Mouse (Mus musculus) spleen, postnatal 14 days (tissue): ENCODE results near the gene Sltm.
"Not testable (repeated sequence)": the region's sequence is repeated elsewhere in the genome, so short reads cannot be mapped to it uniquely, and the experiment has no call there.

Experiments used
- DNase-seq, 2 experiments: peaks; one replicate each; pipeline ENCODE4 v3.0.0; 2021 to 2022; ENCODE audit warnings: low spot score in 2 of 2

Sltm gene

DNA sequence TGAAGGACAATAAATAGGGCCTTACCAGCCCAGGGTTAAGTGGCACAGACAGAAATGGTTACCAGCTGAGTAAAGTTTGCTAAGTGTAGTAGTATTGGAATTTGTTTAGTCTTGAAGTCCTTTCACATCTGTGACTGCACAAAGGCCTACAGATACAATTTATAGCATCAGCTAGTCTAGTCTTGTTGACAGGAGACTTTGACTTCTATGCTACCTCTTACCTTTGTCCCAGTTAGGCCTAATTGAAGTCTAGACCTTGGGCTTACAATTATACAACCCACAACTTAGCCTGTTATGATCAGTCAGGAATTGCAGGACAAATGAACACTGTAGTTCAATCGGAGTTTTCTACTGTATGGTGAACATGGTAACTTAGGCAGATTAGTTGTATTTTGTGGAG is 9.0 kb downstream of the Sltm start:
- DNase-seq, result no peak

DNA sequence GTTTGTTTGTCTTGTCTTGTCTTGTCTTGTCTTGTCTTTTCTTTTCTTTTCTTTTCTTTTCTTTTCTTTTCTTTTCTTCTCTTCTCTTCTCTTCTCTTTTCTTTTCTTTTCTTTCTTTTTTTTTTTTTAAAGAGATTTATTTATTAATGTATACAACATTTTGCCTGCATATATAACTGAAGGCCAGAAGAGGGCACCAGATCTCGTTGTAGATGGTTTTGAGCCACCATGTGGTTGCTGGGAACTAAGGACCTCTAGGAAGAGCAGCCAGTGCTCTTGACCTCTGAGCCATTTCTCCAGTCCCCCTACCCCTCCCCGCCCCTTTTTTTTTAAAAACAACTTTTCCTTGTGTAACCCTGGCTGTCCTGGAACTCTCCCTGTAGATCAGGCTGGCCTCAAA is 9.7 kb downstream of the Sltm start:
- not testable (repeated sequence) for DNase-seq

DNA sequence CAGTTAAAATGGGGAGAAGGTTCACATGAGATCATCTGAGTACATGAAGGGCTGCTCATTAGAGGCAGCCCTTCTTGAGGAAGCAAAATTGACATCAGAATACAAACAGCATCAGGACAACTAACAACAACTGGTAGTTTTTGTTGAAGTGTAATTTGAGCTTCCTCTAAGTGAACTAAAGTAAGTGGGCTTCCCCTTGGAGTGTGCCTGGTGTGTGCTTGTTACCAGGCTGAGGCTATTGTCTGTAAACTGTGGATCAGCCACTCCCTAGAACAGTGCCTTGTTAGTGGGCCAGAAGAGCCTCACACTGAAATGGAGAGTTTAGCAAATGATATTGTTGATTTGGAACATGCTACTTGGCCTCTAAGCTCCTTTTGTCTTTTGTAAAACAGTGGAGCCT is 12.9 kb downstream of the Sltm start:
- DNase-seq, result no peak

DNA sequence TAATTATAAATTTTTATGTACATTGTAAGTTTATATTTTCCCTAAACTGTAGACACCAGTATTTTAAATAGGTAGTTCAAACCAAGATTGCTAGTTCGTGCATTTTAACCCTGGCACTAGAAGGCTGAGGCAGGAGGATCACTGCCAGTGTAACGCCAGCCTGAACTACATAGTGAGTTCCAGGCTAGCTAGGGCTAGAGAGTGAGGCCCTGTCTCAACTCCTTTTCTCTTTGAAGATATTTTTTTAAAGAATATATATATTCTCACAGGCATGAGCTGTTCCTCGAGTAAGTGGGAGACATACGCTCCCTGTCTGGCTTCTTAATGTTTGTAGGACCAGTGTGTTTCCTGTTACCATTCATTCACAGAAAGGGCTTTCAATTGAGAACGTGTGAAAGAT is 14.2 kb downstream of the Sltm start:
- no peak for DNase-seq

DNA sequence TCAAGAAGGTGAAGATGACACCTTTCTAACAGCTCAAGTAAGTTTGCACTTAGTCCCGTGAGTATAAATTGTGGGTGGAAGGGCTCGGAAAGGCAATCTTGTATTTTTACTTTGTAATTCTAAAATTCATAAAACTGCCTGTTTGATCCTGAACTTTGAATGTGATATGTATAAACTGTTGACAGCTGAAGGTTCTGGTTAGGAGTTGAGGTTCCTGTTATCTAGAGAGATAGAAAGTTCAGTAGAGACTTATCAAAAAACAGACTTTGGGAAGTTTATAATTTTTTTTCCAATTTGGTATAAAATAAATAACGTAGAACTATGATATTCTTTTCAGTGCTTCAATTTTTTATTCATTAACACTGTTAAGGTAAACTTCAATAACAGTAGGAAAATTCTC is 20.3 kb downstream of the Sltm start:
- DNase-seq, result no peak

DNA sequence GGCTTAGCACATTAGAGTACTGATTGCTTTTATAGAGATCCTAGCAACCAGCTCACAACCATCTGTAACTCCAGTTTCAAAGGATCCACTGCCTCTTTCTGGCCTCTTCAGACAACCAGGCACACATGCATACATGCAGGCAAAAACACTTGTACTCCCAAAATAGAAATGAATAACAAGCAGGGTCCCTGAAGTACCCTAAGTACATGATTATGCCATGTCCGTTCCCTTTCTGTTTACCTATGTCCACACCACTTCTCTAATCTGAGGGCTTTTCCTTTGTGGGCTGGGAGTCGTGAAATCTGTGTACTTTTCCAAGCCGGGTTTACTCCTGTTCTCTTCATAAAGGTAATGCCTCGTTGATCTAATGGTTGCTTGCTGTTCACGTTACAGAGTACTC is 25.1 kb downstream of the Sltm start:
- no peak for DNase-seq

DNA sequence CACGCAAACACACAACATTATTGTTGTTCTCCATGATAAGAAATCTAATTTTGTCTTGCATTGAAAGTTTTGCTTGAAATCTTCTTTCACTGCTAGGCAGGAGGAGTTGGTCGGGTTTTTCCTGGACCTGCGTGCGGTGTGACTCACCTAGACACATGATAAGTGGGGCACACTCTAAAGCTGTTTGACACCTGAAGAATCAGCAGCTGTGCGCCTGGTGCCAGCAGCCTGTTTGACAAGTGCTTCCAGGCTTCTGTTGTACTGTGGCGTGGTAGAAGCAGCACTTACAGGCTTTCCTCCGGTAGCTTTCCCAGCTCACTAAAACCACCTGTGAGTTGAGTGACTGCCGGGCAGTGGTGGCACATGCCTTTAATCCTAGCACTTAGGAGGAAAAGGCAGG is 27.8 kb downstream of the Sltm start:
- DNase-seq, result no peak

DNA sequence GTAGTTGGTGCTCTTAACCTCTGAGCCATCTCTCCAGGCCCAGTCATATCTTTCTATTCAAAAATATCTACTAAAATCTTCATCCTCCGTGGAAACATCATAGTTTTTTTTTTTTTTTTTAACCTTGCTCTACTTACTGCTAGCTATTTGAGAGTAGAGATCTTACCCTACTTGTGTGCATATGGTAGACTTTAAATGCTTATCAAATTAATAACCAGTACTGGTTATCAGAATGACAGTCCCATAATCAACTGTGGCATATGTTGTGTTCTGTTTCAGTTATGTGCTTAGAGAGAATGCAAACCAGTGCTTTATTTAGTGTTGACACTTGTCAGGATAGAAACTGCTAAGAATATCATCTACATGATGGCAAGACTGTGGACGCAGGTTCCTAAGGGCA is 35.6 kb downstream of the Sltm start:
- no peak for DNase-seq

DNA sequence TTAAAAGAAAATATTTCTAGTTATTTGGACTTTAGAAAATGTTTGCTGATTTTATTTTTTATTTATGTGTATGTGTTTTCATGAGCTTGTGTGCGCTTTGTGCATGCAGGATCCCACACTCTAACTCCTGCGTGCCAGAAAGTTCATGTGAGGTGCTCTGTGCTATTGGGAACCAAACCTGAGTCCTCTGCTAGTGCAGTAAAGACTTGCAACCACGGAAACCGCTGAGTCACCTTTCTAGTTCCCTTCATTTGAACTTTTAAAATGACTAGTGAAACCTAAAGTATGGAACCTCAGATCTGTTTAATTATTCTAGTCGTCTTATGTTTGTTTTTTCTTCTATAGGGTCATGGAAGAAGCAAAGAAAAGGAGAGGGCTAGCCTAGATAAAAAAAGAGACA is 38.4 kb downstream of the Sltm start:
- no peak for DNase-seq

DNA sequence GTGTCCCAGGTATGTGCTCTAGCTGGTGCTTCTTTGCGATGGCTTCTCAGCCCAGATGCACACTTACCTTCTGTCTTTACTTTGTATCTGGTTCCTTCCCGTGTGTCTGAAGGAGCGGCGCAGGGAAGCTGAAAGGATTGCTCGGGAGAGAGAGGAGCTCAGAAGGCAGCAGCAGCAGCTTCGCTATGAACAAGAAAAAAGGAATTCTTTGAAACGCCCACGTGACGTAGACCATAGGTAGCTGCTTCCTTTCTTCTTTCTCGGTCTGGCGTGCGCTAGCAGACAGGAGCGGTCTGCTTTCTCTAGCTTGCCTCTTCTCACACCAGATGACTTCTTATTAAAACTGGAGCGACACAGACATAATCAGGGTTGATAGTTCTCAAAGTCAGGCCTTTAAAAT is 42.1 kb downstream of the Sltm start:
- DNase-seq, result no peak

DNA sequence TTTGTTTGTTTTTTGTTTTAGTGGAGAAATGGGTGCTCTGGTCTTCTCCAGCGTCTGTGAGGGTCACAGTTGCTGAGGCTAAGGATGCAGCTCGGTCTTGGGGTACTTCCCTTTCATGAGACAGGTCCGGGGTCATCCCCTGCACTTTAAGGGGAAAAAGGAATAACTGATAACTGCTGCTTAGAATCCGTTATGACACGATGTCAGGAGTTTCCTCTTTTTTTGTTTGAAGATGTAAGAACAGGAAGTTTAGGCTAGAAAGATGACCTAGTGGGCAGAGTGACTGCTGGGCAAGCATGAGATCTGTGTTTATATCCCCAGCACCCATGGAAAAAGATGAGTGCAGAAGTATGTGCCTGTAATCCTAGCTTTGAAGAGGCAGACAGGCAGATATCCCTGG is 42.6 kb downstream of the Sltm start:
- no peak for DNase-seq

DNA sequence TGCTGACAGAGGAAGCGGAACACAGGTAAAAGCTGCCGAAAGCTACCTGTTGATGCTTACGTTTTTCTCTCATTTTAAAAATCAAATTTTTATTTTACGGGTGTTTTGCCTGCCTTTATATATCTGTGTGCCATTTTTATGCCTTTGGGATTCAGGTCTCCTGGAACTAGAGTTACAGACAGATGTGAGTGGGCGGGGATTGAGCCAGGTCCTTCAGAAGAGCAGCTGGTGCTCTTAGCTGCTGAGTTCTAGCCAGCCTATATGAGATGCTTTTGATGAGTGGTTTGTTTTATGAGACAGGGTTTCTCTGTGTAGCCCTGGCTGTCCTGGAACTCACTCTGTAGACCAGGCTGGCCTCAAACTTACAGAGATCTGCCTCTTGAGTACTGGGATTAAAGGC is 44.6 kb downstream of the Sltm start:
- no peak for DNase-seq

DNA sequence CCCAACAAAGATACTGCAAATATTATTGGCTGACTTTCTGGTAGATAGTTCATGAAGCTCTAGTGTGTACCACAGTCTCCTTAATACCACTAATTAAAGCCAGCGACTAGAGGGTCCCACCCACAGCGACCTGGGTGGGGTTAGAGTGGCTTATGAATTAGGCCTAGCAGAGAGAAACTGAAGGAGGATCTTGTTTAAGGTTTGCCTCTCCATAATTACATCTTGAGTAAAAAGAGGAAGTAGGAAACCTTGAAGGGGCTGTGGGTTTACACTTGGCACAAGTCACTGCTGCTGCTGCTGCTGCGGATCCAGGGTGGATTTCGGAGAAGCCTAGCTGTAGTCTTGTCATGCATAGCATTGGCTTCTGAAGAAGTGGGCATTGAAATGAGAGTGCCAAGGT is 48.2 kb downstream of the Sltm start:
- no peak for DNase-seq

DNA sequence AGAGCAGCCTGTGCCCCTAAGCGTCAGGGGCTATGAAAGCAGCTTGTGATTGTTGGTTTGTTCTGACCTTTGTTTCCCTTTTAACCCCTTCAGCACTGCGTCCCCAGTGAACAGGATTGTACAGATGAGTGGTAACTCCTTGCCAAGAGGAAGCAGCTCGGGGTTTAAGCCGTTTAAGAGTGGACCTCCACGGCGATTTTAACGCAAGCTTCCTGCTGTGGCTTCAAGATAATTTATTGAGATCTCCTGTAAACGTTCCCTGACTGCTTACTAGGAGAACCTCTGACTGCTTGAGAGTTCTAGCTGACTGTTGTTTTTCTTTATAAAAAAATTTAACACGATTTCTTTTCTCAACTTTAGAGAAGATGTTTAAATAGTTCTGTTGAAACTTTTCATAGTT is 48.9 kb downstream of the Sltm start:
- DNase-seq, result no peak

DNA sequence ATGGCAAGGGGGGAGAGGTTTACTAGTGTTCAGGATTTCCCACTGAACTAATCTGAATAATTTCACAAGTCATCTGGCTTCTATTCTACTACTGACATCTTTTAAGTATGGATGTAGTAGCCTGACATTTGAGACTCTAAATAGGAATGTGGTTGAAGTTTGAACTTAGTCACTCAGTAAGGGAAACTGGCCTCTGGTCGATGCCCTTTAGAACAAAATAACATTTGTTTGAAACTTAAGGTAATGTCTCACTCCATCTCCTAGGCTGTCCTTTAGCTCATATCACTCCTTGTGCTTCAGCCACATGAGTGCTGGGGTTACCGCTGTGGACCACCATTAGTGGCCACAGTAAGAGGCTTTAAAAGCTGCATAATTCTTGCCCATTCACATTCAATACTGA is 55.7 kb downstream of the Sltm start:
- DNase-seq, result no peak

DNA sequence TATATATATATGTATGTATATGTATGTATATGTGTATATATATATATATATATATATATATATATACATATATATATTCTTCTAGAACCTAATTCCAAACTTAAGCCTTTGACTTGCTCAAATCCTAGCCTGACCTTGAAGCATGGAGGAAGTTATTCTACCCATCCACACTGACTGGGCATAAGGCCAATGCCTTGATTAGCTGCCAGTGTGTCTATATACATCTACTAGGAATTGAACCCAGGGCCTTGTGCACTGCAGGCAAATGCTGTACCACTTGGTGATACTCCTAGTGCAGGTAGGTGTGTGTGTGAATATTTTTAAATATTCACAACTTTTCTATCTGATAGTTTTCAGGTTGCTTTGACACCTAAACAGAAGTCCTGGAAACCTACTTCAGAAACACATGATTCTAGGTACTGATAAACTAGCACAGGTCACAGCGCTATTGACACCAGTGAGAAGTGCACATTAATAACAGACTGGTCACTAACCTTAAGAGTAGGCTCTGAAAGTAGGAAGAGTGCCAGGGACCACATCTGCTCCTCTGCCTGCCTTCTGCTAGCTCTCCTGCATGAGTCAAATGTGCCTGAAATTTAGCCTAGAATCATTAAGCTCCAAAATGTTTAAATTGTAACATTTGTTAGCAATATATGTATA is 59.8 kb downstream of the Sltm start:
- DNase-seq, result no peak

DNA sequence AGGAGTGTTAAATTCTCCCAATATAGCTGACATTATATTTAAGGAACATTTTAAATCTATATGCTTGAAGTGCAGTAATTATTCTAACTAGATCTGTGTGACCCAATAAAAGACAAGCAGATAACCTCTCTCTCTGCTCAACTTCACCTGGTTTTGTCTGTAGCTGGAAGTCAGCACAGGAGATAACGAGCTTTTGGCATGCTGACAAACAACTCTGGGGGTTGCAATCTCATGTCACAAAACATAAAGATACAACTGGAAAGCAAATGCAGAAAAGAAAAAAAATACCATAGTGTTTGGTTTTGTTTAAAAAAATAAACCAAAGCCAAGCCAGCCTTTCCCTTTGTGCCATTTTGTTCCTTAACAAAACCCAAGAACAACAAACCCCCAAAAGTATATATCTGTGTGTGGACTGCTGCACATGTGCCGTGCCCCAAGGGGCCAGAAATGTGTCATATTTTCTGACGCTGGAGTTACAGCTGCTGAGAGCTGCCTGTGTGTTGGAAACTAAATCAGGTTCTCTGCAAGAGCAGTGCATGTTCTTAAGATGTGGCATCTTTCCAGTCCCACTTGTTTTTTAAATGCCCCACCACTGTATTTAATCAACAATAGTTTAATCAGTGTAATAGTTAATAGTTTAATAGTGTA is 68.6 kb downstream of the Sltm start:
- no peak for DNase-seq

DNA sequence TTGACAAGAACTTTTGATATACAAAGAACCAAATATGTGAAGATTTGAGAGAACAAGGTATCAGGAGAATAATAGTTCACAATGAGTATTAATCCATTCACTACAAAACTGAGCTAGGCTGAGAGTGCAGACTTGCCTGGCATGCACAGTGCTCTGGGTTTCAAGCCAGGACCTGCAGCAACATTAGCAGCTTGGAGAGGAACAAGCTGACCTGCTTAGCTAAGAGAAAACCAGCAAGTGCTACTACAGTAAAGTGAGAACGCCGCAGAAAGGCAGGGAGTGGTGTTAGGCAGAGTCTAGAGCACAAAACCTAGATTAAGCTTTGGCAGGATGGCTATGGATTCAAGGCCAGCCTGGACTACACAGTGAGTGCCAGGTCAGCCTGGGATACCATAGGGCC is 87.2 kb downstream of the Sltm start:
- no peak for DNase-seq

DNA sequence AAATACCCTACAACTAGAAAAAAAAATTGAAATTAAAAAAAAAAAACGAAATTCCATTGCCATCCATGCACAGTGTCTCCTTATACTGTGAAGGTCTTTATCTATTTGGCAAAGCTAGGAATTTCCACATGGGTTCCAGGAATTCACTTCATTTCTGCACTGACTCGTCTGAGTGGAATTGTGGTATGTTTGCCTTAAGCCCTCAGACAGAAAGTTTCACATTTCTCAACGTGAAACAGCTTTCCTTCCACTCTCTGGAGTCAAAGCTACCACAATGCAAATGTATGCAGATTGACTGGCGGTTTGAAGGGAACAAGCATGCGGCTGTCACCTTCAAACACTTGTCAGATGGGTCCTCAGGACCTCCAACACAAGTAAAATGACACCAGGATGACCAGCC is 89.1 kb downstream of the Sltm start:
- no peak for DNase-seq

DNA sequence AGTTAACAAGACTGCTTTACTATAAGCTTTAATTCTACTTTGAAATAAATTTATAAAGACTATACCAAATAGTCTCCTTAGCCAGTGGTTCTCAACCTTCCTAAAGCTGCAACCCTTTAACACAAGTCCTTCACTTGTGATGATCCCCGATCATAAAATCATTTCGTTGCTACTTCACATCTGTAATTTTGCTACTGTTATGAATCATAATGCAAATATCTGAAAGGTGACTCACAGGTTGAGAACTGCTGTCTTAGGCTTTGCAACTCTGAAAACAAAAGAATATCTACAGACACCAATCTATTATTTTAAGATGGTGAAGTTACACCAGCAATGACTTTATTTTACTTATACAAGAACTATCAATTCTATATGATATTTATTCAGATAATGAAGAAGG is 94.2 kb downstream of the Sltm start:
- DNase-seq, result no peak
